Mouse (Mus musculus) liver, adult (tissue): ENCODE results near the gene Phgr1.

Source experiments
- GATA4 ChIP-seq: IDR thresholded peaks from 2 replicates; pipeline ENCODE4 v1.6.1; 2014; ENCODE audit warnings: mild to moderate bottlenecking, low read length; ENCODE audit not compliant: insufficient replicate concordance

Phgr1 gene

GRCm38 (mm10) chr2:118762784-118763148 is 9.8 kb upstream of the Phgr1 start:
- no peak; the same call in 1 of the 2 replicates for TF ChIP-seq GATA4

- TF ChIP-seq GATA4, result peak; percentile 67; the same call in 1 of the 2 replicates
Observed at GRCm38 (mm10) chr2:118763469-118763868, 9.1 kb upstream of the Phgr1 start.

GRCm38 (mm10) chr2:118764094-118764831 is 8.3 kb upstream of the Phgr1 start:
- no peak for TF ChIP-seq GATA4

- TF ChIP-seq GATA4, result no peak
Observed at GRCm38 (mm10) chr2:118764875-118765274, 7.7 kb upstream of the Phgr1 start.

- peak; percentile 73; the same call in 1 of the 2 replicates for TF ChIP-seq GATA4
Observed at GRCm38 (mm10) chr2:118766041-118767033, 6.2 kb upstream of the Phgr1 start.

- no peak for TF ChIP-seq GATA4
Observed at GRCm38 (mm10) chr2:118774536-118774935, 2.0 kb downstream of the Phgr1 start.

- no peak for TF ChIP-seq GATA4
Observed at GRCm38 (mm10) chr2:118775396-118775795, 2.8 kb downstream of the Phgr1 start.

GRCm38 (mm10) chr2:118775846-118776245 is 3.3 kb downstream of the Phgr1 start:
- TF ChIP-seq GATA4, result no peak

GRCm38 (mm10) chr2:118776295-118776694 is 3.7 kb downstream of the Phgr1 start:
- TF ChIP-seq GATA4, result no peak

GRCm38 (mm10) chr2:118778418-118778817 is 5.8 kb downstream of the Phgr1 start:
- no peak for TF ChIP-seq GATA4

- no peak for TF ChIP-seq GATA4
Observed at GRCm38 (mm10) chr2:118779065-118779464, 6.5 kb downstream of the Phgr1 start.

GRCm38 (mm10) chr2:118779504-118780480 is 7.2 kb downstream of the Phgr1 start, which contains the start of gene Disp2:
Gene Disp2, plus strand, starts transcription at chr2:118779719.
- peak; percentile 11; the same call in 1 of the 2 replicates for TF ChIP-seq GATA4

- TF ChIP-seq GATA4, result no peak
Observed at GRCm38 (mm10) chr2:118781115-118781514, 8.5 kb downstream of the Phgr1 start.

GRCm38 (mm10) chr2:118782303-118782702 is 9.7 kb downstream of the Phgr1 start:
- TF ChIP-seq GATA4, result peak; percentile 20; the same call in 1 of the 2 replicates
